Mouse (Mus musculus) olfactory bulb, adult 2 months (tissue): ENCODE data around the gene Fgfr2.

Source experiments
- CTCF ChIP-seq: fragments of 200-500 bp; IDR thresholded peaks from 2 replicates; pipeline ENCODE4 v1.5.1; 2012; ENCODE audit warnings: low read depth, mild to moderate bottlenecking, low read length, moderate library complexity; ENCODE audit not compliant: insufficient read depth
- POLR2A ChIP-seq: fragments of 200-500 bp; IDR thresholded peaks from 2 replicates; pipeline ENCODE4 v1.6.1; 2012; ENCODE audit warnings: mild to moderate bottlenecking, low read depth, low read length, moderate library complexity; ENCODE audit not compliant: insufficient read depth

GRCm38 (mm10) chr7:132747096-132747495 lies 376.1 kb downstream of the Fgfr2 start:
- TF ChIP-seq CTCF (no peak), POLR2A (no peak)
